Mouse (Mus musculus): ENCODE measurements around the gene Ugcg. TPM values are rescaled to one million over a fixed set of nuclear protein-coding genes. Genes with fewer than 3 reads are reported as not detected.
A peak's percentile ranks its signal among the peaks of the same experiment; 100 is the strongest.

The Ugcg gene
- total RNA-seq, 2 experiments from 2014 or later = 15.4 to 16.2 TPM

- no peak for DNase-seq
- intact Hi-C loops (cut with DNase I) = loop anchor here (2.0 to 10.0 kb wide), 3 partner anchors 152 to 386 kb away; partner anchors contain the start of gene Ptbp3
Observed at GRCm38 (mm10) chr4:59188474-59188801, 619 bp upstream of the Ugcg start.

- DNase-seq = peak in 1 of 2 experiments; percentile 35
Observed at GRCm38 (mm10) chr4:59189546-59190237, 635 bp downstream of the Ugcg start.

DNA sequence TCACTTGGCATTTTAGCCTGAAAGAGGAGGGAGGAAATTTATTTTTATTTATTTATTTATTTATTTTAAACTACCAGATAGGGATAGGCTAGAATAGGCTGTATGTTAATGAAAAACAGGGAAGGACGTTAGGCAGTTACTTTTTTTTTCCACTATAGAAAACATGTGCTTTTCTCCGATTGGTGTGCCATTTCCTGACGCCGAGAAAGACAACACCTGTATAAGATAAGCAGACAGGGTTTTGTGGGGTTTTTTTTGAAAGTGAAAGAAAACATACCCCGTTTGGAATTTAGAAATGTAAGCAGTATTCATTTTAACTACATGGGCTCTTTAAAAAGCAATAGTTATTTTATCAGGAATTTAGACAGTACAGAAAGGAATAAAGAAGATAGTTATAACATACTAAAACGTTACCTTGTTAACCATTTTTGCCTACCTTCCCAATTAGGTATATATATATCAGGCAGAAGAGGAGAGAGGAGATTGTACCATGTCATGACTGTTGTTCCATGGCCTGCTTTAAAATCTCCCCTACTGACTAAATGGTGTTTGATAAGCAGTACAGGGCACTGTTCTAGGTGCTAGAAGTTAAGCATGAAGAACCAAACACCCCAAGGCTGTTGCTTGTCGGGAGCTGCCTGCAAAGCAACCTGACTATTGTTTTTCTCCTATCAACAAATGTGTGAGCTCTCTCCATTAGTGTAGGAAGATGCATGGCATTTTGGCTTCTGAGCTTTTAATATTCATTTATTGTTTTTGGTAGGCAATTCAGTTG lies 1.8 kb downstream of the Ugcg start:
- no peak for DNase-seq
- intact Hi-C loops (cut with DNase I) = loop anchor here (5.0 to 10.0 kb wide), 2 partner anchors 46 to 186 kb away; partner anchors contain the start of gene Gm20503

More at GRCm38 (mm10) chr4:59189546-59190237, 635 bp downstream of the Ugcg start:
- intact Hi-C loops (cut with DNase I) = loop anchor here (2.0 to 10.0 kb wide), 5 partner anchors 48 to 385 kb away; partner anchors contain the start of genes Gm20503 and Ptbp3

GRCm38 (mm10) chr4:59194731-59195496 lies 5.9 kb downstream of the Ugcg start:
- intact Hi-C loops (cut with DNase I) = loop anchor here (5.0 to 10.0 kb wide), 2 partner anchors 42 to 190 kb away; partner anchors contain the start of gene Gm20503
- no peak for DNase-seq

DNA sequence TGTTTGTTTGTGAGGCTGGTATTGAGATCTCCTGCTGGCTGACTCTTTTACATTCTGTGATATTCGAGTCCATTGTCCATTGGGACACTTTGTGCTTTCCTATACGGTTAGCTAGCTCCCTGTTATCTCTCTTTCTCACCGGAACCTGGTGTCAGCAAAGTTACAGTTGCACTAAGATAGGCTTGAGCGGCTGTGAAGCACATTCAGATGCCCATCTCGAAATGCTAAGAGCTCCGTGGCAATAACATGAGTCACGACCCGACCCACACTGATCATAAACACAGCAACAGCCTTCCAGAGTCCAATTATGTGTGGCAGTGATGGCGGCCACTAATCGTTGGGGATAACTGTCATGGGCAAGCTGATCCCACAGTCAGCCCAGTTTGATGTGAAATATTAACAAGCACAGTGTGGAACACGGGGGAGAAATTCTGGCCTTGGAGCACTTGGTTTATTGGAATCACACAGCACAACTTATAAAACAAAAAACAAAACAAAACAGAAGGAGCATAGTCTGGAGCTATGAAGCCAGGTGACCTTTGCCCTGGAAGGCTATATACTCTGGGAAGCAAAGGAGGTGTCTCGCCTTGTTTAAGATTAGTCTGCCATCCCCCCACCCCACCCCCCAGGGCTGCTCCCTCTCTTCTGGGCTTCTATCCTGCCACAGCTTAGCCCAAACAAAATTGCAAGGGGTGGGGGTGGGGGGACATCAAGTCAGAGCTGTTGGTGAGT lies 7.5 kb downstream of the Ugcg start:
- intact Hi-C loops (cut with DNase I) = loop anchor here (10.0 kb wide), 1 partner anchor 192 kb away; the partner anchor contains the start of gene Gm20503
- no peak for DNase-seq

DNA sequence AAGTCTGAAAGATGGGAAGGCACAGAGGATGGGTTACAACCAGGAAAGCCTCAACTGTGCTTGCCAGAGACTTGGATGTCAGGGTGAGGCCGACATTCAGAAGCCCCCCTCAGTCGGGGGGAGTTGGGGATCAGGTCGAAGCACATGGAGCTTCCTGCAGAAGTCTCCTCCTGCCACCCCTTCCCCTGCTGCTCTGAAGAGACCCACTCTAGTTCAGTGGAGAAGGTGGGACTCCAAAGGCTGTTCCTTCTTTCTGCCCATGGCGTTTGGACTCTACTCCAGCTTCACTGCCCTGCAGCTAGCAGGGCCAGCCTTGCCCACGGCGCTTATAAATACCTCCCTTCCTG lies 8.0 kb downstream of the Ugcg start:
- intact Hi-C loops (cut with DNase I) = loop anchor here (10.0 kb wide), 1 partner anchor 192 kb away; the partner anchor contains the start of gene Gm20503
- no peak for DNase-seq

- DNase-seq = no peak
- intact Hi-C loops (cut with DNase I) = loop anchor here (10.0 kb wide), 1 partner anchor 193 kb away; the partner anchor contains the start of gene Gm20503
Observed at GRCm38 (mm10) chr4:59197462-59197861, 8.4 kb downstream of the Ugcg start.

DNA sequence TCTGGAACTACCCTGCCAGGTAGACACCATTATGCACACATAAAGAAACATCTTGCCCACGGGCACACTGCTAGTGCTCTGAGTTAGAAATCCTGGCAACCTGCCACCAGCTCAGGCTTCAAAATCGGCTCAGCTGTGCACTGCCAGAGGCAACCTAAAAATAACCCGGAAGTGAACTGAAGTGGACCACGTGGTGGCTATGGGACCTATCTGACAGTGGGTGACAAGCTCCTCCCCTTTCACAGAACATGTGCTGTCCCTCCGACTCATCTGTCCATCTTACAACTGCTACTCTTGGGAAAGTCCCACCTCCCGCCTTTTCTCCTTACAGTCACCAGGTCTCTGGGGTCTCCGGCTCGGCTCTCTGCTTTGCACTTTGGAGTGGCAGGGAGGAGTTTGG lies 10.3 kb downstream of the Ugcg start:
- intact Hi-C loops (cut with DNase I) = loop anchor here (10.0 kb wide), 1 partner anchor 195 kb away; the partner anchor contains the start of gene Gm20503
- peak; percentile 43 to 57 for DNase-seq

DNA sequence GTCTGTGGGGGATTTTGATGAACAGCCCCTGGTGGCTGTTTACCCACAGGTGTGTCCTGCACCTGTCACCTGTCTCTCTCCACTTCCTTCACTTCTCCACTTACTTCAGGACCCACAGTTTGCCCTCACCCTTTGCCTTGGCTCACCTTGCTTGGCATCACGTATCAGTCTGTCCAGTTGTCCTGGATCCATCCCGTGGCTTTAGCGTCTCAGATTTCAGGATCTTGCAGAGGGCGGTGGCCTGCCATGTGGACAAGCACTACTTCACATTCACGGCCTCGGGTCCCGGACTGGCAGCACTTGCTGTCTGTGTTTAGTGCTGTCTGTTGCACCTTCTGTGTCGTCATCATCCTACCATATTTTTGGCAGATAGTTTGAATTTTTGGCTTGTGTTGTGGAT lies 10.7 kb downstream of the Ugcg start:
- intact Hi-C loops (cut with DNase I) = loop anchor here (10.0 kb wide), 1 partner anchor 195 kb away; the partner anchor contains the start of gene Gm20503
- DNase-seq = no peak

- DNase-seq = no peak
- intact Hi-C loops (cut with DNase I) = no loop called here
Observed at GRCm38 (mm10) chr4:59200636-59201035, 11.6 kb downstream of the Ugcg start.

GRCm38 (mm10) chr4:59204616-59205015 lies 15.6 kb downstream of the Ugcg start:
- intact Hi-C loops (cut with DNase I) = no loop called here
- no peak for DNase-seq

DNA sequence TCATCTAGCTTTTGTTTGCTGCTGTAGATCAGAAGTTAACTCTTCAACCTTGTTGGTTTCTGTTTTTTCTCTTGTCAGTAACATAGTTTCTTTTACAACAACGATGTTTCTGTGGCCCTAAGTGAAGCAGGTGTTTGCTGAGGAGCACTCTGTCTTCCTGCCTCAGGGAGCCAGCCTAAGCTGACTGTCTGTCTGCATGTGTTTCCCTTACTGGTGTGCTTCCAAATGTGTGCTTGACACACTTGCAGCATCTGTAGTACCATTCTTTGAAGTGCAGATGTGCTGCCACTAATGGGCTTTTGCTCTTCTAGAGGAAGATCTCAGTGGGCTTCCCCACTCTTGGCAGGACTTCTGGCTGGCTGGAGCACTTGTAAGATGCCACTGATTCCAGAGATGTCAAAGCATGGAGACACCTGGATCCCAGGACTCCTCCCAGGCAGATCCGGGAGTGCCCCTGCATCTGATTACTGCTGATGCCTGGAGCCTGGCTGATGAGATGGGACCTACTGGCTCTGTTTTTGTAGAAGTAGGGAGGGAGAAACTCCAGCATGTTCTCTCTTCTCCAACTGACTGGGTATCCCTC lies 16.8 kb downstream of the Ugcg start:
- no peak for DNase-seq
- intact Hi-C loops (cut with DNase I) = no loop called here

- no peak for DNase-seq
- intact Hi-C loops (cut with DNase I) = no loop called here
Observed at GRCm38 (mm10) chr4:59206600-59206999, 17.5 kb downstream of the Ugcg start.

DNA sequence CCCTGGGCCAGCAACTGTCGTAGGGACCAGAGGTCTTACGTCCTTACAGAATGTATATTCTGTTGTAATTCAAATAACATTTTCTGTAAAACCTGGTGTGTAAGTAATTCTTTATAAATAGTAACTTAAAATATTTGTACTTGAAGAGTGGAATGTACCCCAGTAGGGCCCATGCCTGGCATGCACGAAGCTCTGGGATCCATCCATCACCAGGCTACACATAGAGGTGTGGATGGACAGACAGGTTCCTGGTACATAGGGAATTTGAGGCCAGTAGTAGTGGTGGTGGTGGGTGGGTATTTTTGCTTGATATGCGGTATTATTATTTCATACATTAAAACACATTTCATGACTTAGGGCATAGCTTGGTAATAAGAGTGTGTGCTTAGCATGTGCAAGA lies 19.6 kb downstream of the Ugcg start:
- DNase-seq = no peak
- intact Hi-C loops (cut with DNase I) = no loop called here

DNA sequence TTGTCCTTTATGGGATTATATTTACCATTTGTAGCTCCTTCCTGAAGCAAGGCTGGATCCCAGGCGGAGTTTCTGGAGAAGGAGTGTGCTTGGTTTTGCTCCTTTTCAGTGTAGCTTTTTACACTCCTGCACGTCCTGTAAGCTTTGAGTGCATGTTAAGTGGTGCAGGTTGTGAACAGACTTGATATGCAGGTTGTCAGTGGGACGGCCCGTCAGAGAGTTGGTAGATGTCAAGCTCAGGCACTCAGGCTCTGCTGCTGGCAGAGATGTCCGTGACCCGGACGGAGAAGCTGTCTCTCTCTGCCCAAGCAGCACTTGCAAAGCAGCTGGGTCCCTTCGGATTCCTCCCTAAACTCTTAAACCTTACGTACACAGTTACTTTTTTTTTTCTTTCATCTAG lies 22.1 kb downstream of the Ugcg start:
- intact Hi-C loops (cut with DNase I) = no loop called here
- no peak for DNase-seq

DNA sequence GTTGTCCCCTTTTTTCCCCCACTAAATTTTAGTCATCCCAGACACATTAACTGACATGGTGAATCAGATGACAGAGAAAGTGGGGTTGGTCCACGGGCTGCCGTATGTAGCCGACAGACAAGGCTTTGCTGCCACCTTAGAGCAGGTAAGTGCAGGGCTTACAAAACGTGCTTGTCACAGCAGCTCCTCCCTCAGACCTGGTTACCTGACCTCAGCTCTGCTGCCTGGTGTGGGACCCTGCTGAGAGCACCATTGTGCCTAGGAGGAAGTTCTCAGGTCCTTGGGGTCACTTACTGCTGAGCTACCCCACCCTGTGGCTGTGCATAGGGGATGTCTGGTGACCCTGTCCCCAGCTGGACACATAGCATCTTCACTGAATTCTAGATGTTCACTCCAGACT lies 24.8 kb downstream of the Ugcg start:
- intact Hi-C loops (cut with DNase I) = no loop called here
- DNase-seq = no peak

- intact Hi-C loops (cut with DNase I) = no loop called here
Observed at GRCm38 (mm10) chr4:59214695-59215094, 25.6 kb downstream of the Ugcg start.

DNA sequence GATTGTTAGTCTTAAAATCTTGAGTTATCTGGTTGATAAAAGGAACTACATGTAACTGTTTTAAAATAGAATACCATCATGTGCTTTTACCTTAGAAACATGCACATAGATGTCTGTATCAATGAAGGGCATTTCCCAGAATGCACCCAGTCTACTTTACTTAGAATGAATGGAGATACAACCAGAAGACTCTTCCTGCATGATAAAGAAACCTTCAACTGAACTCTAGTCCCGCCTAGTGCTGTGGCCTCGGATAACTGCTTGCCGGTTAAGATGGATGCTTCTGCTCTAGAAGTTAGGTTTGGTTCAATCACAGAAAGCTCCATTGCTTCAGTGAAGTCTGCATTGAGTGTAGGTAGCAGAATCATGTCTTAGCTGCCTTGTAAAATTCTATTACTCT lies 26.5 kb downstream of the Ugcg start:
- no peak for DNase-seq
- intact Hi-C loops (cut with DNase I) = no loop called here

More at GRCm38 (mm10) chr4:59214695-59215094, 25.6 kb downstream of the Ugcg start:
- DNase-seq = no peak

GRCm38 (mm10) chr4:59217101-59217500 lies 28.0 kb downstream of the Ugcg start:
- intact Hi-C loops (cut with DNase I) = no loop called here
- DNase-seq = no peak

GRCm38 (mm10) chr4:59218154-59218553 lies 29.1 kb downstream of the Ugcg start:
- no peak for DNase-seq
- intact Hi-C loops (cut with DNase I) = no loop called here

Measured in heart, postnatal 36 days (tissue).